Mouse (Mus musculus): ENCODE results near the gene Ubl7.

DNA sequence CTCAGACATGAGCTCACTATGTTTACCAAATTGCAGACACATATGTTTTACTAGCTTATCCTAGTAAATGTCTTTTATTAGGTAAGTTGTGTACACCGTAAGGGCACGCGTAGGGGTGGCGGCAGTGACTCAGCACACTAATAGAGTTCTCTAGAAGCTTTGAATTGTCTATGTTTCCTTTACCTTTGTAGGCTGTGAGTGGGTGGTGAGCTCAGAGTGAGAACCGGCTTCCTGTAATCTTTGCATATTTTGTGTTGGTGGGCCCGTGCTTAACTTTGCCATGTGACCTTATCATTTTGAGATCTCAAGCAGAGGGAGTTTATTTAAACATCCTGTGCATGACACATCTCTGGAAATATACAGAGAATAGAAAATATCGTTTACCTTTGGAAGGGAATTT is 44.2 kb upstream of the Ubl7 start:
- TF ChIP-seq POLR2A (IDR thresholded peaks at IDR 0.05; ENCODE audit: control insufficient read depth, low read depth, low read length) = no peak
- TF ChIP-seq CTCF (IDR thresholded peaks at IDR 0.05; ENCODE audit: control insufficient read depth, insufficient read depth, insufficient replicate concordance, low read depth, low read length) = no peak

Data from testis, adult 2 months (tissue).